Mouse (Mus musculus) MEL (cell line): Measurements from ENCODE around the gene Mcm3.

Experiments
- CTCF ChIP-seq, 3 experiments: IDR thresholded peaks in 2 of 3; conservative IDR thresholded peaks in 1 of 3; 2 replicates each; pipeline ENCODE4 v1.5.1; 2011 to 2012; ENCODE audit warnings: low read length in 3 of 3, low read depth in 2 of 3, mild to moderate bottlenecking in 2 of 3, improper control_type of control experiment in 1 of 3, inconsistent platforms in 1 of 3, mixed read lengths in 1 of 3, moderate library complexity in 1 of 3; ENCODE audit not compliant: control insufficient read depth in 1 of 3, insufficient read depth in 1 of 3, poor library complexity in 1 of 3, severe bottlenecking in 1 of 3
- MYC ChIP-seq: IDR thresholded peaks from 2 replicates; pipeline ENCODE4 v1.6.1; 2011; ENCODE audit warnings: low read depth, mild to moderate bottlenecking, low read length, improper control_type of control experiment, moderate library complexity

GRCm38 (mm10) chr1:20823471-20823870 lies 3.4 kb upstream of the Mcm3 start:
- no peak for TF ChIP-seq MYC
- no peak for TF ChIP-seq CTCF (IDR thresholded peaks at IDR 0.05 in 2 of 3, conservative IDR thresholded peaks at IDR 0.05 in 1 of 3; ENCODE audit: control insufficient read depth in 1 of 3, insufficient read depth in 1 of 3, low read depth in 2 of 3, low read length in 3 of 3, poor library complexity in 1 of 3, severe bottlenecking in 1 of 3)
